Mouse (Mus musculus) CH12.LX (cell line): ENCODE data around the gene Enpp6.

Experiments
- CTCF ChIP-seq, 2 experiments: IDR thresholded peaks in 1 of 2; conservative IDR thresholded peaks in 1 of 2; 2 replicates each; pipeline ENCODE4 v1.5.1; 2011 to 2012; ENCODE audit warnings: low read depth in 2 of 2, low read length in 2 of 2, improper control_type of control experiment in 1 of 2, inconsistent platforms in 1 of 2, mild to moderate bottlenecking in 1 of 2, moderate library complexity in 1 of 2
- E2F4 ChIP-seq: IDR thresholded peaks from 2 replicates; pipeline ENCODE4 v1.6.1; 2011; ENCODE audit warnings: low read depth, low read length, improper control_type of control experiment; ENCODE audit not compliant: insufficient replicate concordance
- EP300 ChIP-seq: IDR thresholded peaks from 2 replicates; pipeline ENCODE4 v1.6.1; 2011; ENCODE audit warnings: low read length, improper control_type of control experiment
- KAT2A ChIP-seq: IDR thresholded peaks from 2 replicates; pipeline ENCODE4 v1.6.1; 2012; ENCODE audit warnings: low read length, improper control_type of control experiment, inconsistent platforms; ENCODE audit not compliant: insufficient replicate concordance
- MAX ChIP-seq: IDR thresholded peaks from 2 replicates; pipeline ENCODE4 v1.6.1; 2011; ENCODE audit warnings: low read length, improper control_type of control experiment
- NELFE ChIP-seq: IDR thresholded peaks from 2 replicates; pipeline ENCODE4 v1.6.1; 2011; ENCODE audit warnings: low read depth, low read length, improper control_type of control experiment
- PAX5 ChIP-seq: IDR thresholded peaks from 2 replicates; pipeline ENCODE4 v1.6.1; 2012; ENCODE audit warnings: low read length, inconsistent platforms, mixed read lengths
- POLR2A ChIP-seq: IDR thresholded peaks from 2 replicates; pipeline ENCODE4 v1.6.1; 2011; ENCODE audit warnings: low read depth, mild to moderate bottlenecking, improper control_type of control experiment, low read length
- POLR2AphosphoS2 ChIP-seq: IDR thresholded peaks from 2 replicates; pipeline ENCODE4 v1.6.1; 2011; ENCODE audit warnings: low read depth, low read length, improper control_type of control experiment
- RCOR1 ChIP-seq: conservative IDR thresholded peaks from 2 replicates; pipeline ENCODE4 v1.6.1; 2012; ENCODE audit warnings: low read depth, mild to moderate bottlenecking, inconsistent platforms, low read length, improper control_type of control experiment
- USF2 ChIP-seq: conservative IDR thresholded peaks from 2 replicates; pipeline ENCODE4 v1.6.1; 2011; ENCODE audit warnings: low read depth, low read length, improper control_type of control experiment
- ZC3H11A ChIP-seq: IDR thresholded peaks from 2 replicates; pipeline ENCODE4 v1.6.1; 2012; ENCODE audit warnings: low read depth, mild to moderate bottlenecking, inconsistent platforms, low read length, improper control_type of control experiment

GRCm38 (mm10) chr8:47082201-47083027 lies 95.7 kb downstream of the Enpp6 start:
- TF ChIP-seq POLR2AphosphoS2 (no peak), CTCF (conservative IDR thresholded peaks at IDR 0.05 in 1 of 2, IDR thresholded peaks at IDR 0.05 in 1 of 2; ENCODE audit: low read depth in 2 of 2, low read length in 2 of 2) (no peak), KAT2A (no peak), E2F4 (no peak), USF2 (no peak), NELFE (no peak), MAX (no peak), EP300 (no peak), POLR2A (no peak), PAX5 (no peak), ZC3H11A (no peak), RCOR1 (no peak)
